ENCODE assay signal across 9 mouse cellular contexts in genomic region chr12:100958621-100959592, GRCm38 (mm10). TPM values are rescaled to one million over a fixed set of nuclear protein-coding genes. Genes with fewer than 3 reads are reported as not detected.
DNase-seq lines count a peak whose midpoint lies in the region; ATAC-seq and TF ChIP-seq lines count a peak whose summit lies in the region.
"Had no signal": no experiment of that assay in that cellular context is flagged by ENCODE, and none has a peak within 500 bp of the region (broad histone marks: within the 10 kb centered on the region; RNA-seq: fewer than 3 reads in every experiment).

No protein-coding gene starts in this region.

- no peak for TF ChIP-seq CTCF in layer of hippocampus, adult 2 months (conservative IDR thresholded peaks at IDR 0.05)
- no peak for TF ChIP-seq CTCF in bone marrow, adult 2 months (IDR thresholded peaks at IDR 0.05; ENCODE audit: control insufficient read depth, insufficient read depth, low read length)

- H3K27me3 ChIP-seq in kidney, embryonic 14.5 days (ENCODE audit: control insufficient read depth, insufficient read depth, low read length): no peaks in the 10 kb centered on the region

- H3K4me3 ChIP-seq in layer of hippocampus, adult 2 months: no peak overlapping the region
- no peak overlapping the region for H3K4me3 ChIP-seq in bone marrow, adult 2 months (replicated peaks; ENCODE audit: control insufficient read depth, low read depth, low read length)
- no peak overlapping the region for H3K4me3 ChIP-seq in kidney, embryonic 14.5 days (ENCODE audit: low read length)

- no peaks in the 10 kb centered on the region for H3K36me3 ChIP-seq in kidney, embryonic 14.5 days (ENCODE audit: control insufficient read depth, insufficient read depth, low read length)

- no peak overlapping the region for H3K4me2 ChIP-seq in kidney, embryonic 14.5 days (replicated peaks; ENCODE audit: low read depth, low read length)

- intact Hi-C loops in left cerebral cortex, postnatal 36 days (cut with DNase I): loop anchor here (1.0 kb wide), 1 partner anchor 70 kb away; the partner anchor contains the start of gene Ccdc88c

- H3K9ac ChIP-seq in kidney, embryonic 14.5 days (ENCODE audit: low read depth, low read length): no peak overlapping the region

- H3K27ac ChIP-seq in layer of hippocampus, adult 2 months: peak overlapping the region; percentile 55
- peak overlapping the region; percentile 82 for H3K27ac ChIP-seq in bone marrow, adult 2 months (ENCODE audit: control insufficient read depth, insufficient read depth, low read depth, low read length, poor library complexity)
- H3K27ac ChIP-seq in kidney, embryonic 14.5 days (ENCODE audit: low read depth, low read length): peak overlapping the region; percentile 56; the same call in 1 of the 2 replicates
- H3K27ac ChIP-seq: macrophage had no signal

- WGBS in bone marrow, adult 2 months: 42% methylated on average over 15 of the region's 15 CpGs
- WGBS in kidney, embryonic 14.5 days: 62% methylated on average over 15 of the region's 15 CpGs

- peaks cover 13% of the 10 kb centered on the region for H3K4me1 ChIP-seq in bone marrow, adult 2 months (ENCODE audit: control insufficient read depth, insufficient read depth, low read length)
- peaks cover 10% of the 10 kb centered on the region for H3K4me1 ChIP-seq in kidney, embryonic 14.5 days (ENCODE audit: control insufficient read depth, insufficient read depth, low read length)

- no peaks in the 10 kb centered on the region for H3K9me3 ChIP-seq in kidney, embryonic 14.5 days (ENCODE audit: control insufficient read depth, low read length)

- peak; percentile 16; the same call in 1 of the 2 replicates for ATAC-seq in kidney, embryonic 14.5 days (ENCODE audit: low FRiP score, low TSS enrichment)
- ATAC-seq in megakaryocyte-erythroid progenitor cell, adult 5-6 weeks (replicated peaks; ENCODE audit: low FRiP score, low TSS enrichment, poor library complexity, severe bottlenecking): peak; percentile 65
- no peak for ATAC-seq in activated CD4-positive, CD25-positive, alpha-beta regulatory T cell, adult 4 months

- no peak for DNase-seq in layer of hippocampus, adult 2 months (ENCODE audit: low spot score in 2 of 2)
- no peak for DNase-seq in layer of hippocampus, adult 9-11 months
- peak; percentile 56 for DNase-seq in gonadal fat pad, adult 2 months (ENCODE audit: low read depth)
- no peak for DNase-seq in left cerebral cortex, postnatal 36 days (ENCODE audit: low spot score in 2 of 2)

- TF ChIP-seq POLR2A in bone marrow, adult 2 months (IDR thresholded peaks at IDR 0.05; ENCODE audit: borderline replicate concordance, control insufficient read depth, low read depth, low read length): 0 out of 2 replicates have a peak, but pooled peaks have one; percentile 36

RNA-seq across cellular contexts. Expression of gene Gpr68, which starts 50.9 kb away (rescaled TPM):
- total RNA-seq in layer of hippocampus, adult 2 months (2021): 10 to 100 TPM; 20.1 to 22.2 TPM
- polyA plus RNA-seq in bone marrow, adult 2 months (2011; ENCODE audit: insufficient read depth, insufficient read length, low replicate concordance, missing spikeins): 1.4 TPM in 1 of 2 replicates, not detected in the other
- polyA plus RNA-seq in gonadal fat pad, adult 2 months (2012; rRNA removed): 1.2 and 1.6 TPM in 2 replicates
- polyA plus RNA-seq in kidney, embryonic 14.5 days (2014; fragmentation: Nextera tagmentation; extraction: Ambion mirVana): 0.14 and 0.34 TPM in 2 replicates
- total RNA-seq in megakaryocyte-erythroid progenitor cell, adult 5-6 weeks (2014; fragmentation: Nextera tagmentation): 0.83 and 1.5 TPM in 2 replicates
- total RNA-seq in megakaryocyte-erythroid progenitor cell, adult 5-6 weeks (2017): 0.42 and 0.50 TPM in 2 replicates
- 10 to 100 TPM; 55.7 to 78.7 TPM for polyA plus RNA-seq in activated CD4-positive, CD25-positive, alpha-beta regulatory T cell, adult 4 months (2017; shearing (Covaris generic))
- total RNA-seq in left cerebral cortex, postnatal 36 days (2021): 10 to 100 TPM; 10.5 to 14.8 TPM

Comparison
In these comparisons a context has a peak if more than half of its experiments do, and no peak if none do; other contexts are left out.
1. RNA of gene Gpr68, which starts 50.9 kb away (polyA plus RNA-seq): 55.7 to 78.7 TPM in activated CD4-positive, CD25-positive, alpha-beta regulatory T cell, adult 4 months; 1.4 TPM in bone marrow, adult 2 months, 1.2 to 1.6 TPM in gonadal fat pad, adult 2 months and 0.14 to 0.34 TPM in kidney, embryonic 14.5 days; every median in the first group is over 10 times any median in the second.
2. Peak in every context shown above with its lines, with median percentiles within 50 percentile points of each other: H3K27ac ChIP-seq.